Mouse (Mus musculus): ENCODE results near the gene Ptprm. TPM values are rescaled to one million over a fixed set of nuclear protein-coding genes. Genes with fewer than 3 reads are reported as not detected.

The Ptprm gene
- polyA plus RNA-seq, 1 experiment from 2014 or later, result 19.7 TPM

DNA sequence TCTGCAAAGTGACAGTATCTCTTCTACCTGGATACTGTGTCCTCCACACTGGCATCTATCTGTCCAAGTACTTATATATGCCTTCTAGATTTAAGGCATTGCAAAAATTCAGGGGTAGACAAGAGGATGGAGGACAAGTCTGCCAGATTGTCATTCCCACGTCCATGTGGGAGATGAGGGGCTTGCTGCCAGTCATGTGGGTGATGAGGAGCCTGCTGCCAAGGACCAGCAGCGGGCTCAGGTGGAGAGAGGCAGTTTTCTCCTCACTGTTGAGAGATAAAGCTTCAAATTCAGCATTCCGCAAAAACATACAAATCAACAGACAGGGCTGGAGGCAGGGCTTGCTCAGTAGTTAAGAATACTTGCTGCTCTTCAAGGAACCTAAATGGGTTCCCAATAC lies 66.8 kb downstream of the Ptprm start:
- Histone ChIP-seq H3K4me1 (ENCODE audit: control insufficient read depth, insufficient read depth, low read length) (peaks cover 12% of the 10 kb centered on the region), H3K27me3 (ENCODE audit: control insufficient read depth, insufficient read depth, low read depth, low read length) (no peaks in the 10 kb centered on the region), H3K4me3 (ENCODE audit: low read depth, low read length) (no peak overlapping the region), H3K27ac (ENCODE audit: low read length) (no peak overlapping the region), H3K9me3 (replicated peaks; ENCODE audit: control insufficient read depth, low read length, poor library complexity, severe bottlenecking) (no peaks in the 10 kb centered on the region), H3K4me2 (ENCODE audit: low read length) (no peak overlapping the region), H3K9ac (ENCODE audit: low read depth, low read length) (no peak overlapping the region), H3K36me3 (ENCODE audit: control insufficient read depth, insufficient read depth, low read length) (no peaks in the 10 kb centered on the region)
- 91% methylated on average over 3 of the region's 3 CpGs for WGBS
- ATAC-seq, result no peak

- H3K27ac ChIP-seq (ENCODE audit: low read length), result no peak overlapping the region
- H3K4me3 ChIP-seq (ENCODE audit: low read depth, low read length), result no peak overlapping the region
- 20% methylated on average over 13 of the region's 13 CpGs for WGBS
- H3K9ac ChIP-seq (ENCODE audit: low read depth, low read length), result no peak overlapping the region
- H3K9me3 ChIP-seq (replicated peaks; ENCODE audit: control insufficient read depth, low read length, poor library complexity, severe bottlenecking), result no peaks in the 10 kb centered on the region
- no peak overlapping the region for H3K4me2 ChIP-seq (ENCODE audit: low read length)
- no peaks in the 10 kb centered on the region for H3K27me3 ChIP-seq (ENCODE audit: control insufficient read depth, insufficient read depth, low read depth, low read length)
- H3K36me3 ChIP-seq (ENCODE audit: control insufficient read depth, insufficient read depth, low read length), result no peaks in the 10 kb centered on the region
- H3K4me1 ChIP-seq (ENCODE audit: control insufficient read depth, insufficient read depth, low read length), result peaks cover 3% of the 10 kb centered on the region; the same call in 1 of the 2 replicates
- ATAC-seq, result no peak
These were observed 72.6 kb downstream of the Ptprm start for GRCm38 (mm10) chr17:67281640-67282170.

- H3K36me3 ChIP-seq (ENCODE audit: control insufficient read depth, insufficient read depth, low read length), result no peaks in the 10 kb centered on the region
- no peak overlapping the region for H3K27ac ChIP-seq (ENCODE audit: low read length)
- no peak for ATAC-seq
- 96% methylated on average over 13 of the region's 13 CpGs for WGBS
- no peaks in the 10 kb centered on the region for H3K9me3 ChIP-seq (replicated peaks; ENCODE audit: control insufficient read depth, low read length, poor library complexity, severe bottlenecking)
- H3K9ac ChIP-seq (ENCODE audit: low read depth, low read length), result no peak overlapping the region
- no peaks in the 10 kb centered on the region for H3K27me3 ChIP-seq (ENCODE audit: control insufficient read depth, insufficient read depth, low read depth, low read length)
- no peak overlapping the region for H3K4me2 ChIP-seq (ENCODE audit: low read length)
- H3K4me1 ChIP-seq (ENCODE audit: control insufficient read depth, insufficient read depth, low read length), result peaks cover 15% of the 10 kb centered on the region
- no peak overlapping the region for H3K4me3 ChIP-seq (ENCODE audit: low read depth, low read length)
These were observed 76.9 kb downstream of the Ptprm start for GRCm38 (mm10) chr17:67277124-67277910.

DNA sequence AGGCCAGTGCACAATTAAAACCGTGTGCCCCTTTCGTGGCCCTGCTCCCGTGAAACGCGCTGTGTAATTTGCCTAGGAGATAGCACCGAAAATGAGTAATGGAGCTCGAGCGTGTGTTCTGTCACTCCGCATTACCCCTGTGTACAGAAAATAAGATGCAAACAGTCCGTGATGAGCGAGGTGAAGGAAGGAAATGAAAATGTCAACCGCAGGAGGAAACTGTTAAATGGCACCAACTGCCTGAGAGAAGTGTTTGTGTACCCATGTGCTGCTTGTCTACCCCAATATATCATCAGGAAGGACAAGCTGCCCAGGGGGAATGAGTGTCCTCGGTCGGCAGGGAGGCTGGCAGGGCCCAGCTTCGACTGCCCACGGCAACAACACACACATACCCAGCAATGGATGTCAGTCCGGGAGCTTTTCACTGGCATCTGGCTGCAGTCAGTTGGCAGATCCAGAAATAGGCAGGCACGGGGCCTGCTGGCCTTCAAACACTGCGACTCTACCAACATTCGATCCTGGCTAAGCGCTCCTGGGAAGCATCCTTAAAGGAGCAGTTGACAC lies 79.6 kb downstream of the Ptprm start:
- Histone ChIP-seq H3K9me3 (replicated peaks; ENCODE audit: control insufficient read depth, low read length, poor library complexity, severe bottlenecking) (no peaks in the 10 kb centered on the region), H3K27ac (ENCODE audit: low read length) (peak overlapping the region; percentile 35), H3K4me3 (ENCODE audit: low read depth, low read length) (no peak overlapping the region), H3K4me1 (ENCODE audit: control insufficient read depth, insufficient read depth, low read length) (peaks cover 12% of the 10 kb centered on the region), H3K9ac (ENCODE audit: low read depth, low read length) (no peak overlapping the region), H3K27me3 (ENCODE audit: control insufficient read depth, insufficient read depth, low read depth, low read length) (no peaks in the 10 kb centered on the region), H3K4me2 (ENCODE audit: low read length) (no peak overlapping the region), H3K36me3 (ENCODE audit: control insufficient read depth, insufficient read depth, low read length) (no peaks in the 10 kb centered on the region)
- 58% methylated on average over 21 of the region's 21 CpGs for WGBS
- peak; percentile 71 for ATAC-seq

DNA sequence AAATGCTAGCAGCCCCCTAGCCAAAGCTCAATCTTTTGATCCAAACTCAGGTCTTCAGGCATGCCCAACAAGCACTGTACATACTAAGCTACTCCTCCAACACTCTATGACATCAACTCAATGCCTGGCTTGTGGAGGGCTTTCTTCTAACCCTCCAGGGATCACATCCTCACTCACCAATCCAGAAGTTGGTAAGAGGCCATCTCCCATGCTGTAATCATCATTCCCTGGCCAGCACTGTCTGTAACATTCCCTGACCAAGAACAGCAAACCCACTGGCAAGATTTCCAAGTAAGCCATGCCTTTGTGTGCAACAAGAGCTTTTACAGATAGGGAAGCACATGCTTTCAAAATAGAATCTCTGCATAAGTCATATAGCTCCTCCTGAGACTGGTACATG lies 81.3 kb downstream of the Ptprm start:
- no peak overlapping the region for H3K9ac ChIP-seq (ENCODE audit: low read depth, low read length)
- no peak overlapping the region for H3K4me3 ChIP-seq (ENCODE audit: low read depth, low read length)
- no peak overlapping the region for H3K4me2 ChIP-seq (ENCODE audit: low read length)
- no peak overlapping the region for H3K27ac ChIP-seq (ENCODE audit: low read length)
- H3K4me1 ChIP-seq (ENCODE audit: control insufficient read depth, insufficient read depth, low read length), result peaks cover 12% of the 10 kb centered on the region
- H3K36me3 ChIP-seq (ENCODE audit: control insufficient read depth, insufficient read depth, low read length), result no peaks in the 10 kb centered on the region
- no peak for ATAC-seq
- no peaks in the 10 kb centered on the region for H3K9me3 ChIP-seq (replicated peaks; ENCODE audit: control insufficient read depth, low read length, poor library complexity, severe bottlenecking)
- H3K27me3 ChIP-seq (ENCODE audit: control insufficient read depth, insufficient read depth, low read depth, low read length), result no peaks in the 10 kb centered on the region

DNA sequence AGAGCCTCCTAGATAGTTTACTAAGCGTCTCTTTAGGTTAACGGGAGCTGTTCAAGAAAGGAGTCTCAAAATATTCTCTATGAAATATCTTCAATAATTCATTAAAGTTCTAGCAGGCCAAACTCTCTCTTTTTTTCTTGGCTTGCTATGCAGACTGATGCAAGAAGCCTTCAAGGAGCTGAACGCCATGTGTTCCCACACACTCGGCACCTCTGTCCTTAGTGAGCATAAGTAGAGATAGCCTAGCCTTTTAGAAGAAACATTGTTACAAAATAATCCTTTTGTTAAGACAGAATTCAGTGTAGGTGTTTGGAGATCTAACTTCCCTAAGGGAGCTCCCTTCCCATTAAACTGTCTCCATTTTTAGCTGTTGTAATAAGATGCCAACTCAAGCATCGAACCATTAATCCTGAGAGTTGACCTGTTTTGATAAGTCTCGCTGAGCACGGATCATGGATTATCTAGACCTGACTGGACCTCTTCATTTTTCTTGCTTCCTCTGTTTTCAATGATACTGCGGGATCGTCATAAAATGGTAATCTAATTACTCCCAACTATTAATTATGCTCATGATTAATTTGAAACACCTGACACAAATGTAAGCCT lies 85.7 kb downstream of the Ptprm start:
- Histone ChIP-seq H3K27me3 (ENCODE audit: control insufficient read depth, insufficient read depth, low read depth, low read length) (no peaks in the 10 kb centered on the region), H3K27ac (ENCODE audit: low read length) (no peak overlapping the region), H3K4me2 (ENCODE audit: low read length) (no peak overlapping the region), H3K36me3 (ENCODE audit: control insufficient read depth, insufficient read depth, low read length) (no peaks in the 10 kb centered on the region), H3K4me3 (ENCODE audit: low read depth, low read length) (no peak overlapping the region), H3K9me3 (replicated peaks; ENCODE audit: control insufficient read depth, low read length, poor library complexity, severe bottlenecking) (no peaks in the 10 kb centered on the region), H3K9ac (ENCODE audit: low read depth, low read length) (no peak overlapping the region), H3K4me1 (ENCODE audit: control insufficient read depth, insufficient read depth, low read length) (peaks cover 2% of the 10 kb centered on the region; the same call in 1 of the 2 replicates)
- 73% methylated on average over 9 of the region's 9 CpGs for WGBS
- no peak for ATAC-seq

GRCm38 (mm10) chr17:67266270-67266669 lies 88.0 kb downstream of the Ptprm start:
- no peaks in the 10 kb centered on the region for H3K27me3 ChIP-seq (ENCODE audit: control insufficient read depth, insufficient read depth, low read depth, low read length)
- no peak overlapping the region for H3K27ac ChIP-seq (ENCODE audit: low read length)
- no peaks in the 10 kb centered on the region for H3K36me3 ChIP-seq (ENCODE audit: control insufficient read depth, insufficient read depth, low read length)
- H3K9me3 ChIP-seq (replicated peaks; ENCODE audit: control insufficient read depth, low read length, poor library complexity, severe bottlenecking), result no peaks in the 10 kb centered on the region
- ATAC-seq, result no peak
- no peak overlapping the region for H3K9ac ChIP-seq (ENCODE audit: low read depth, low read length)
- peaks cover 2% of the 10 kb centered on the region; the same call in 1 of the 2 replicates for H3K4me1 ChIP-seq (ENCODE audit: control insufficient read depth, insufficient read depth, low read length)
- 96% methylated on average over 6 of the region's 6 CpGs for WGBS
- no peak overlapping the region for H3K4me2 ChIP-seq (ENCODE audit: low read length)
- no peak overlapping the region for H3K4me3 ChIP-seq (ENCODE audit: low read depth, low read length)

- H3K36me3 ChIP-seq (ENCODE audit: control insufficient read depth, insufficient read depth, low read length), result no peaks in the 10 kb centered on the region
- H3K9me3 ChIP-seq (replicated peaks; ENCODE audit: control insufficient read depth, low read length, poor library complexity, severe bottlenecking), result no peaks in the 10 kb centered on the region
- 90% methylated on average over 4 of the region's 4 CpGs for WGBS
- H3K27me3 ChIP-seq (ENCODE audit: control insufficient read depth, insufficient read depth, low read depth, low read length), result no peaks in the 10 kb centered on the region
- peaks cover 2% of the 10 kb centered on the region; the same call in 1 of the 2 replicates for H3K4me1 ChIP-seq (ENCODE audit: control insufficient read depth, insufficient read depth, low read length)
- no peak overlapping the region for H3K4me2 ChIP-seq (ENCODE audit: low read length)
- no peak overlapping the region for H3K9ac ChIP-seq (ENCODE audit: low read depth, low read length)
- no peak overlapping the region for H3K27ac ChIP-seq (ENCODE audit: low read length)
- no peak overlapping the region for H3K4me3 ChIP-seq (ENCODE audit: low read depth, low read length)
- ATAC-seq, result no peak
These were observed 88.7 kb downstream of the Ptprm start for GRCm38 (mm10) chr17:67265520-67265919.

DNA sequence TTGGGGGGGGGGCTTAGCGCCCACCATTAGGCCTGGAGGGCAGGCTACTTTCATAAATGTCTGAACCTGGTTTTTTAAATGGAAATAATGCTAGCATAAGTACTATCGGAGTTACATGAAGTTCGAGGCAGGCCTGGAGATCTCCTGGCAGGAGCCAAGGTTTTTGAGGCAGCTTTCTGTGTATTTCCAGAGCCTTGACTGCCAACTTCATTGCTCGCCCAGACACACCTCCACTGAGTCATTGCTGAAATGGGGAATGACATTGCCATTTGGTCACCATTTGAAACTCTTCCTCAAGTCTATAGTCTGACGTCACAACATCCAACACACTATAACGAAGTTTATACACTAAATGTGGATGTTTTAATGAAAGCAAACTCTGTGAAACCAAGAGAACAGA lies 89.5 kb downstream of the Ptprm start:
- Histone ChIP-seq H3K27me3 (ENCODE audit: control insufficient read depth, insufficient read depth, low read depth, low read length) (no peaks in the 10 kb centered on the region), H3K27ac (ENCODE audit: low read length) (no peak overlapping the region), H3K36me3 (ENCODE audit: control insufficient read depth, insufficient read depth, low read length) (no peaks in the 10 kb centered on the region), H3K4me2 (ENCODE audit: low read length) (no peak overlapping the region), H3K4me3 (ENCODE audit: low read depth, low read length) (no peak overlapping the region), H3K4me1 (ENCODE audit: control insufficient read depth, insufficient read depth, low read length) (peaks cover 2% of the 10 kb centered on the region; the same call in 1 of the 2 replicates), H3K9me3 (replicated peaks; ENCODE audit: control insufficient read depth, low read length, poor library complexity, severe bottlenecking) (no peaks in the 10 kb centered on the region), H3K9ac (ENCODE audit: low read depth, low read length) (no peak overlapping the region)
- 93% methylated on average over 6 of the region's 6 CpGs for WGBS
- ATAC-seq, result no peak

All from midbrain, embryonic 16.5 days (tissue).